Mouse (Mus musculus) liver, postnatal 0 days (tissue): ENCODE measurements around the gene Sdc4. TPM values are rescaled to one million over a fixed set of nuclear protein-coding genes. Genes with fewer than 3 reads are reported as not detected.

ENCODE experiments used
- ATAC-seq: fragments of 200-750 bp; cut with Nextera tagmentation; 2 replicates; pipeline ENCODE4 v1.8.0; 2017; ENCODE audit warnings: mild to moderate bottlenecking, moderate library complexity
- DNase-seq: peaks from one replicate; pipeline ENCODE4 v3.0.0-alpha.2; 2016
- H3K27ac ChIP-seq: fragments of 300-500 bp; sonication (generic); 2 replicates; pipeline ENCODE4 v1.5.1; 2014; ENCODE audit warnings: antibody characterized with exemption, moderate library complexity, mild to moderate bottlenecking, low read depth
- H3K27me3 ChIP-seq: fragments of 300-500 bp; sonication (generic); 2 replicates; pipeline ENCODE4 v1.6.1; 2014; ENCODE audit warnings: low read length, control low read depth, mixed read lengths; ENCODE audit not compliant: insufficient read depth
- H3K36me3 ChIP-seq: fragments of 300-500 bp; sonication (generic); replicated peaks from 2 replicates; pipeline ENCODE4 v1.6.1; 2014; ENCODE audit warnings: mild to moderate bottlenecking, control low read depth, low read length, moderate library complexity, mixed read lengths; ENCODE audit not compliant: insufficient read depth
- H3K4me1 ChIP-seq: fragments of 300-500 bp; sonication (generic); 2 replicates; pipeline ENCODE4 v1.6.1; 2014; ENCODE audit warnings: antibody characterized with exemption, mild to moderate bottlenecking, control low read depth; ENCODE audit not compliant: insufficient read depth
- H3K4me2 ChIP-seq: fragments of 300-500 bp; sonication (generic); 2 replicates; pipeline ENCODE4 v1.6.1; 2014; ENCODE audit warnings: low read depth, mild to moderate bottlenecking, low read length, moderate library complexity, mixed read lengths
- H3K4me3 ChIP-seq: fragments of 300-500 bp; sonication (generic); 2 replicates; pipeline ENCODE4 v1.5.1; 2014; ENCODE audit warnings: low read depth, low read length
- H3K9ac ChIP-seq: fragments of 300-500 bp; sonication (generic); replicated peaks from 2 replicates; pipeline ENCODE4 v1.6.1; 2014; ENCODE audit warnings: mild to moderate bottlenecking, moderate library complexity
- H3K9me3 ChIP-seq: fragments of 300-500 bp; sonication (generic); 2 replicates; pipeline ENCODE4 v1.6.1; 2016; ENCODE audit warnings: mild to moderate bottlenecking, control low read depth, low read length, mixed read lengths
- CTCF ChIP-seq: sonication (generic); IDR thresholded peaks from 2 replicates; pipeline ENCODE4 v1.5.1; 2016; ENCODE audit warnings: antibody characterized with exemption, low read depth
- EP300 ChIP-seq: IDR thresholded peaks from 2 replicates; pipeline ENCODE4 v1.6.1; 2016; ENCODE audit warnings: antibody characterized with exemption, low read depth, mild to moderate bottlenecking
- WGBS: fragments of 180-500 bp; shearing (Covaris S2); extraction: QIAGEN DNeasy Blood & Tissue Kit; methylation state at CpG from one replicate; pipeline ENCODE4 v1.1.7; 2014; ENCODE audit not compliant: insufficient replicate concordance; 5-methylcytosine and 5-hydroxymethylcytosine counted together
- polyA plus RNA-seq: library from polyadenylated mRNA; unstranded; fragments of >200 nt; fragmentation: Nextera tagmentation; extraction: Ambion mirVana; gene quantifications from 2 replicates; pipeline ENCODE4 v1.2.1, GENCODE M21; 2015

Sdc4 gene
- polyA plus RNA-seq, 1 experiment from 2014 or later: 208 TPM

DNA sequence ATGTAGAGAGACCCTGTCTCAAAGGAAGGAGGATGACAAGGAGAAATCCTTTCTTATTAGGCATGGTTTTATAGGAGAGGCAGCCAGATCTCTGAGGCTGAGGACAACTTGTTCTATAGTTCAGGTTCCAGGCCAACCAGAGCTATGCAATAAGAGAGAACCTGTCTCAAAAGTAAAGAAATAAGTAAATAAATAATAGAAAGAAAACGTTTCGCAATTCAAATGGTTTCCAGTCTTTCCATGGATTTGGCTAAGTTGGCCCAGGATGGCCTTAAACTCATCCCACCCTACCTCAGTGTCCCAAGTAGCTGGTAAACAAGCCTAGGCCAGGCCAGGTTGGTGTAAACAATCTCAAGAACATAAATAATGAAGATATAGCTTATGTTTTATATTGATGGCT lies 1.0 kb upstream of the Sdc4 start:
- H3K4me1 ChIP-seq: no peaks in the 10 kb centered on the region
- H3K27me3 ChIP-seq: 0 out of 2 replicates have a peak, but pooled peaks cover 6% of the 10 kb centered on the region
- H3K27ac ChIP-seq: peak overlapping the region; percentile 89
- DNase-seq: no peak
- H3K36me3 ChIP-seq: no peaks in the 10 kb centered on the region; the same call in 1 of the 2 replicates
- TF ChIP-seq EP300 (peak; percentile 43; the same call in 1 of the 2 replicates), CTCF (no peak)
- no peak overlapping the region for H3K4me3 ChIP-seq
- peak; percentile 14; the same call in 1 of the 2 replicates for ATAC-seq
- H3K9ac ChIP-seq: no peak overlapping the region
- 44% methylated on average over 2 of the region's 2 CpGs for WGBS
- H3K9me3 ChIP-seq: no peaks in the 10 kb centered on the region
- no peak overlapping the region for H3K4me2 ChIP-seq

DNA sequence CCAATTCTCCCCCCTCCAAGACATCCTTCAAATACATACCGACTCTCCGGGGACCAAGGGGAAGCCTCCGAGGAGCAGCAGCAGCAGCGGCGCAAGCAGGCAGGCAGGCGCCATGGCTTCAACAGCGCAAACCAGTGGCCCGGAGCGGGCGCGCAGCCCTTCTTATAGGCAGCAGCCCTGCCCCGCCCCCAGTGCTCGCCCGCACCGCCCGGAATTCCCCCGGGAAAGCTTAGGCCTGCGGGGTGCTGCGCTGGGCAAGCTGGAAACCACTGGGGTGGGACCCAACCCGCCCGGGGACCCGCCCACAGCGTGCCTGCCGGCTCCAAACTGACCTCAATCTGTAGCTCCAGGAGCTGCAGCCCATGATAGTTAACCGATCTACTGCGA lies 643 bp downstream of the Sdc4 start:
- ATAC-seq: peak; percentile 79
- Histone ChIP-seq H3K4me3 (peak overlapping the region; percentile 57), H3K4me2 (peak overlapping the region; percentile 63), H3K9me3 (no peaks in the 10 kb centered on the region), H3K27ac (peak overlapping the region; percentile 89), H3K36me3 (no peaks in the 10 kb centered on the region; the same call in none of the 2 replicates), H3K4me1 (peaks cover 7% of the 10 kb centered on the region), H3K9ac (peak overlapping the region; percentile 77), H3K27me3 (0 out of 2 replicates have a peak, but pooled peaks cover 6% of the 10 kb centered on the region)
- TF ChIP-seq EP300 (peak; percentile 58; the same call in 1 of the 2 replicates), CTCF (no peak)
- DNase-seq: peak; percentile 88
- WGBS: under 1% methylated on average over 26 of the region's 26 CpGs

DNA sequence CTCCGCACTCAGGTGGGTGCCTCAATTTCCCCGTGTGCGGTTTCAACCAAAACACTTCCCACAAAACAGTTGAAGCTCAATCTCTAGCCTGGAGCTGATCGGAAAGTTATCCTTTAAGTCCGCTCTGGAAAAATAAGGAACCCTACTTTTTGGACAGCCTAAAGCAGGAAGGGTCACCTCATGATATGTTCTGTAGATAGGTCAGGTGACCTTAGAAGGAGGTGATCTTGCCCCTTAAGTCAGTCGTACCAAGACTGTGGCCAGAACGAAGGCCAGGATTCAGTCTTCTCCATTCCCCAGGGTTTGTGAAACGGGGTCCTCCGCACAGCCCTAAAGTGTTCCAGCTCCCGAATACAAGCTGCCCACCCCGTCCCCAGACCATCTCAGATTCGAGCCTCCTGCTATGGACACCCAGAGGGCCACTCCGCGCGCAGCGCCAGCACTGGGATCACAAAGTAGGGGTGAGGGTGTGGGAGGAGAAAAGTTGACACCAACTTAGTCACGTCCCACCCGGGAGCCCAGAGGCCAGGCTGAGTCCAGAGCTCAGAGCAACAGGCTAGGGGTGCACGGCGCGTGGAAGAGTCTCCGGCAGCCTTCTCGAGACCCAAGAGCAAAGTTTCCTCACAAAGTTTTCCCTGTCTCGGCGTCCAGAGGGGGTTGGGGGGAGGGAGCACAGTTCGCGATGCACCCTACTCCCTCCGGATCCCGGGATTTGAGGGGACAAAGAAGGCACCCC lies 1.2 kb downstream of the Sdc4 start:
- Histone ChIP-seq H3K4me1 (peaks cover 7% of the 10 kb centered on the region), H3K36me3 (no peaks in the 10 kb centered on the region; the same call in none of the 2 replicates), H3K9ac (peak overlapping the region; percentile 77), H3K4me2 (peak overlapping the region; percentile 63), H3K27ac (peak overlapping the region; percentile 89), H3K4me3 (peak overlapping the region; percentile 57), H3K27me3 (0 out of 2 replicates have a peak, but pooled peaks cover 6% of the 10 kb centered on the region), H3K9me3 (no peaks in the 10 kb centered on the region)
- ATAC-seq: peak; percentile 7; the same call in 1 of the 2 replicates
- no peak for DNase-seq
- TF ChIP-seq EP300: no peak
- TF ChIP-seq CTCF: no peak
- whole genome bisulfite sequencing: 3% methylated on average over 24 of the region's 29 CpGs

DNA sequence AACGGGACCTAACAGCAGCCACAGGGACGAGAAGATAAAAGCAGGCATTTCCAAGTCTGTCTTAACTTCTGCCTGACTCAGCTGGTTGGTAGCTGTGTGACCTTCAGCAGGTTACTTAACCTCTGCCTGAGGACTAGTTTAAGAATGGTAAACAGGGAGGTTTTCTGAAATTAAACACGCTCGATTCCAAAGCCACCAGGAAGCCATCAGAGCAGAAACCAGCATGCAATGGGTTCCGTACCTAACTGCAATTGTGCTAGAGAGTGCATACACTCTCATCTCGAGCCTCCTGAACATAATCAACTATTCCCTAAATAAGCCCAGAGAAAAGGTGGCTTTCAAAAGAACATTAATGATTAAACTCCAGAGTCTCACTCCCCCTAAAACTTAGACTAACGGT lies 2.0 kb downstream of the Sdc4 start:
- ATAC-seq (no peak), DNase-seq (no peak)
- H3K4me3 ChIP-seq: peak overlapping the region; percentile 57
- H3K4me1 ChIP-seq: peaks cover 7% of the 10 kb centered on the region
- H3K36me3 ChIP-seq: no peaks in the 10 kb centered on the region; the same call in none of the 2 replicates
- 21% methylated on average over 7 of the region's 7 CpGs for WGBS
- 0 out of 2 replicates have a peak, but pooled peaks cover 6% of the 10 kb centered on the region for H3K27me3 ChIP-seq
- H3K27ac ChIP-seq: peak overlapping the region; percentile 89
- TF ChIP-seq CTCF (no peak), EP300 (no peak)
- peak overlapping the region; percentile 63 for H3K4me2 ChIP-seq
- no peaks in the 10 kb centered on the region for H3K9me3 ChIP-seq
- peak overlapping the region; percentile 77 for H3K9ac ChIP-seq

DNA sequence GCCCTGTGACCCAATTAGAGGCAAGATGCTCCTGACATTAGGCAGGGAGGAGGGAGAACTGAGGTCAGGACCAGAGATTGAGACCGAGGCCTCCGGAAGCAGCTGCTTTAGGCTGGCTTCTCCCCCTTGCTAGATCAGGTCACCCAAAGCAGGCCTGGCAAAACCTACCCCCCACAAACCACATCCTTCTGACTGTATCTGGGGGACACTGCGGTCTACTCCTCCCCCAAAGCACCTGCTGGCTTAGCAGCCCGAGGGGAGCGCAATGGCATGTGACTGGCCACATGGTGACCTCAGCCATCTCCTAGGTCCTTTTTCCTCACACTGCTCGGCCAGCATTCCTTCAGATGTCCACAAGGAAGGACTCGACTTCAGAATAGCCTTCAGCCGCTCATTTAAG lies 2.5 kb downstream of the Sdc4 start:
- Histone ChIP-seq H3K4me2 (peak overlapping the region; percentile 63), H3K9me3 (no peaks in the 10 kb centered on the region), H3K4me1 (peaks cover 12% of the 10 kb centered on the region), H3K9ac (peak overlapping the region; percentile 77), H3K27me3 (0 out of 2 replicates have a peak, but pooled peaks cover 6% of the 10 kb centered on the region), H3K4me3 (peak overlapping the region; percentile 57), H3K27ac (peak overlapping the region; percentile 89), H3K36me3 (no peaks in the 10 kb centered on the region; the same call in none of the 2 replicates)
- ATAC-seq (no peak), DNase-seq (peak; percentile 66)
- WGBS: 12% methylated on average over 8 of the region's 8 CpGs
- no peak for TF ChIP-seq CTCF
- TF ChIP-seq EP300: no peak

DNA sequence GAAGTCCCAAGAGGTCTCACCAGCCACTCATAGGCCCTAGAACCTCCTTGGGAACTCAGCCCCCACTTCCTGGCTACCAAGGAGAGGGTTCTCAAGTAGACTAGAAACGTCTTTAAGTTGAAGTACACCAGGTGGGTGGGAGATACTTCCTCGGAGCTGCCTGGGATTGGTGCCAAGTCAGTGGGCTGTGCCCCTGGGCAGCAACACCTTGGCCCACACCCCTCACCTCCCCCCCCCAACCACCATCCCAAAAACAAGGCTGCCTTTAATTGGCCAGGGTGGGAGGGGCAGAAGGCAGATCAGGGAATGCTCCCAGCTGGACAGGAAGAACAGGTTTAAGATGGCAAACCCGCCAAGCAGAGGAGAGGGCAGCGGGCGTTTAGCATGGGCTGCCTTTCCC lies 3.4 kb downstream of the Sdc4 start:
- TF ChIP-seq CTCF (no peak), EP300 (no peak)
- DNase-seq (no peak), ATAC-seq (no peak)
- 57% methylated on average over 5 of the region's 5 CpGs for WGBS
- Histone ChIP-seq H3K9me3 (no peaks in the 10 kb centered on the region), H3K27ac (peak overlapping the region; percentile 89; the same call in 1 of the 2 replicates), H3K27me3 (0 out of 2 replicates have a peak, but pooled peaks cover 6% of the 10 kb centered on the region), H3K9ac (peak overlapping the region; percentile 31), H3K4me2 (peak overlapping the region; percentile 63), H3K4me3 (peak overlapping the region; percentile 57), H3K36me3 (no peaks in the 10 kb centered on the region; the same call in none of the 2 replicates), H3K4me1 (peaks cover 18% of the 10 kb centered on the region)
